Mouse (Mus musculus) kidney, embryonic 14.5 days (tissue): ENCODE results near the gene Gm11084. TPM values are rescaled to one million over a fixed set of nuclear protein-coding genes. Genes with fewer than 3 reads are reported as not detected.

Experiments used
- ATAC-seq: fragments of 200-750 bp; cut with Nextera tagmentation; 2 replicates; pipeline ENCODE4 v1.8.0; 2017; ENCODE audit warnings: moderate number of reproducible peaks, mild to moderate bottlenecking, moderate TSS enrichment, moderate library complexity; ENCODE audit not compliant: low FRiP score, low TSS enrichment
- H3K27ac ChIP-seq: fragments of 300-500 bp; sonication (generic); 2 replicates; pipeline ENCODE4 v1.5.1; 2014; ENCODE audit warnings: low read depth, mild to moderate bottlenecking, low read length, moderate library complexity, mixed read lengths
- H3K27me3 ChIP-seq: fragments of 300-500 bp; sonication (generic); 2 replicates; pipeline ENCODE4 v1.6.1; 2014; ENCODE audit warnings: mild to moderate bottlenecking, low read length; ENCODE audit not compliant: control insufficient read depth, insufficient read depth
- H3K36me3 ChIP-seq: fragments of 300-500 bp; sonication (generic); 2 replicates; pipeline ENCODE4 v1.6.1; 2014; ENCODE audit warnings: low read length, mixed read lengths; ENCODE audit not compliant: control insufficient read depth, insufficient read depth
- H3K4me1 ChIP-seq: fragments of 300-500 bp; sonication (generic); 2 replicates; pipeline ENCODE4 v1.6.1; 2014; ENCODE audit warnings: low read length, mixed read lengths; ENCODE audit not compliant: control insufficient read depth, insufficient read depth
- H3K4me2 ChIP-seq: fragments of 300-500 bp; sonication (generic); replicated peaks from 2 replicates; pipeline ENCODE4 v1.6.1; 2014; ENCODE audit warnings: low read depth, mild to moderate bottlenecking, low read length
- H3K4me3 ChIP-seq: fragments of 300-500 bp; sonication (generic); 2 replicates; pipeline ENCODE4 v1.5.1; 2014; ENCODE audit warnings: mild to moderate bottlenecking, low read length
- H3K9ac ChIP-seq: fragments of 300-500 bp; sonication (generic); 2 replicates; pipeline ENCODE4 v1.6.1; 2014; ENCODE audit warnings: low read depth, mild to moderate bottlenecking, low read length, moderate library complexity
- H3K9me3 ChIP-seq: fragments of 300-500 bp; sonication (generic); 2 replicates; pipeline ENCODE4 v1.6.1; 2016; ENCODE audit warnings: low read length; ENCODE audit not compliant: control insufficient read depth
- WGBS: fragments of 180-500 bp; shearing (Covaris S2); extraction: QIAGEN DNeasy Blood & Tissue Kit; methylation state at CpG from one replicate; pipeline ENCODE4 v1.1.7; 2014; 5-methylcytosine and 5-hydroxymethylcytosine counted together
- polyA plus RNA-seq: library from polyadenylated mRNA; unstranded; fragments of >200 nt; fragmentation: Nextera tagmentation; extraction: Ambion mirVana; gene quantifications from 2 replicates; pipeline ENCODE4 v1.2.1, GENCODE M21; 2014

The Gm11084 gene
- polyA plus RNA-seq, 1 experiment from 2014 or later, result not detected

- H3K4me2 ChIP-seq, result no peak overlapping the region
These were observed 10.5 kb downstream of the Gm11084 start for GRCm38 (mm10) chr2:72976036-72976435.

GRCm38 (mm10) chr2:72970831-72971230 lies 15.7 kb downstream of the Gm11084 start:
- Histone ChIP-seq H3K4me3 (no peak overlapping the region), H3K27me3 (no peaks in the 10 kb centered on the region), H3K4me2 (no peak overlapping the region), H3K27ac (no peak overlapping the region), H3K9ac (no peak overlapping the region), H3K36me3 (peaks cover 33% of the 10 kb centered on the region), H3K4me1 (peaks cover 9% of the 10 kb centered on the region), H3K9me3 (no peaks in the 10 kb centered on the region)
- 92% methylated on average over 6 of the region's 6 CpGs for WGBS
- ATAC-seq, result no peak

More at GRCm38 (mm10) chr2:72976036-72976435, 10.5 kb downstream of the Gm11084 start:
- H3K9ac ChIP-seq, result no peak overlapping the region
- H3K27me3 ChIP-seq, result no peaks in the 10 kb centered on the region
- no peak for ATAC-seq
- H3K27ac ChIP-seq, result no peak overlapping the region
- no peaks in the 10 kb centered on the region for H3K9me3 ChIP-seq
- peaks cover 10% of the 10 kb centered on the region for H3K36me3 ChIP-seq
- peaks cover 12% of the 10 kb centered on the region for H3K4me1 ChIP-seq
- no peak overlapping the region for H3K4me3 ChIP-seq

DNA sequence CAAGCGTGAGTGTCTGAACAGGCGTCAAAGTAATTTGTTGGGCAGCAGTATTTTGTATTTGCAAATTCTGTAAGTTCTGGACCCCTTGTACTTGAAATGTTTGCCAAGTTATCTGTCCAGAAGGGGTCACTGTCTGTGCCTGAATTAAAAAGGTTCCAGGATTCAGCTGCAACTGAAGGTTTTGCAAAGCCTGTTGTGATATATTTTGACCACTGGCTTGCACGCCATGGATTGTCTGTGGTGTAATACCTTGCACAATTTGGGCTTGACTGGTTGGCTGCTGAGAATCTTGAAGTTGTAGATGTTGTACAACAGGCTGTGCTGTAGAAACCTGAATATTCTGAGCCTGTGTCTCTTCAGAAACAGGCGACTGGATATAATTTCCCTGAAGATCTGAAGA lies 16.2 kb downstream of the Gm11084 start:
- Histone ChIP-seq H3K36me3 (peaks cover 33% of the 10 kb centered on the region), H3K4me2 (no peak overlapping the region), H3K9me3 (no peaks in the 10 kb centered on the region), H3K4me3 (no peak overlapping the region), H3K27ac (no peak overlapping the region), H3K4me1 (peaks cover 4% of the 10 kb centered on the region; the same call in 1 of the 2 replicates), H3K27me3 (no peaks in the 10 kb centered on the region), H3K9ac (no peak overlapping the region)
- 94% methylated on average over 4 of the region's 4 CpGs for WGBS
- ATAC-seq, result no peak

DNA sequence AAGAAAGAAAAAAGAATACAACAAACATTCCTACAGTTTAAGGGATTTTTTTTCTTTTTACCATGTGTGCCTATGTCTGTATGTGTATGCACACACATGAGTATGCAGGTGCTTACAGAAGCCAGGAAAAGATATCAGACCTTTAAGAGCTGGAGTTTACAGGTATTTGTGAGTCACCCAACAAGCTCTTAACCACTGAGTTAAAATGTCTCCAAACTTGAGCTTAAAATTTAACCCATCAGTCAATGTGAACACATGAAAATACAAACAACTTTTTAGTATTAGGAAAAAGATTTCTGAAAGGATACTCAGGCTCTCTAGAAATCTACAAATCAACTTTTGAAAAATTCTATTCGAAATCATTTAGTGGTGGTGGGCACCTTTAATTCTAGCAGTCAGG lies 18.0 kb downstream of the Gm11084 start:
- 97% methylated on average over 1 of the region's 1 CpGs for WGBS
- no peak overlapping the region for H3K9ac ChIP-seq
- no peak overlapping the region for H3K4me3 ChIP-seq
- H3K4me1 ChIP-seq, result no peaks in the 10 kb centered on the region
- H3K9me3 ChIP-seq, result no peaks in the 10 kb centered on the region
- ATAC-seq, result no peak
- H3K27me3 ChIP-seq, result no peaks in the 10 kb centered on the region
- H3K36me3 ChIP-seq, result peaks cover 35% of the 10 kb centered on the region
- no peak overlapping the region for H3K27ac ChIP-seq
- no peak overlapping the region for H3K4me2 ChIP-seq

DNA sequence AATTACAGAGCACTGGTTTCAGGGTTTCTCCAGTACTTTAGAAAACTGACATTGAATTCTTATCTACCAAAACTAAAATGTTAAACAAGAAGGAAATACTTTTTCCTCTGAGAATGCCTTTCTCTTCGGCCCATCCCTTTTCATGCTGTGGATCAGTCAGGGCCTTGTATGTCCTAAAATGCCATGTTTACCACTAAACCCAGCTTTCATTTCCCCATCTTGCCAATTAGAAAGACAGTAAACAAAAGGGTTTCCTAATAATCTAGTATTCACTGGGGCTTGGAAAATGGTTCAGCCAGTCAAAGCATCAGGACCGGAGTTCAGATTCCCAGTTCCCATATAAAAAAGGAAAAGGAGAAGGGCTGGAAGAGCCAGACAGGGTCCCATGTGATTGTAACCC lies 21.1 kb downstream of the Gm11084 start:
- no peak for ATAC-seq
- Histone ChIP-seq H3K36me3 (peaks cover 26% of the 10 kb centered on the region), H3K9me3 (no peaks in the 10 kb centered on the region), H3K9ac (no peak overlapping the region), H3K4me2 (no peak overlapping the region), H3K27me3 (no peaks in the 10 kb centered on the region), H3K4me3 (no peak overlapping the region), H3K4me1 (no peaks in the 10 kb centered on the region), H3K27ac (no peak overlapping the region)
- WGBS, result 96% methylated on average over 2 of the region's 2 CpGs

DNA sequence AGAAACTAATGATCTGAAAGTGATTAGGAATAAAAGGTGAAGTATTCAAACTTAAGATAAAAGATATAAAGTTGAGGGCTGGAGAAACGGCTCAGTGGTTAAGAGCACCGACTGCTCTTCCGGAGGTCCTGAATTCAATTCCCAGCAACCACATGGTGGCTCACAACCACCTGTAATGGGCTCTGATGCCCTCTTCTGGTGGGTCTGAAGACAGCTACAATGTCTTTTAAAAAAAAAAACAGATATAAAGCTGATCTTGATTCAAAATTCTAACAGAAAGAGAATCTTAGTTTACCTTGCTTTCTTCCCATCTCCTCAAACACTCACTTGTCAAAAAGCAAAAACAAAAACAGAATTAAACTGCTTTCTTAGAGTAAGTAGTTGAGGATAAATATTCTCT lies 30.1 kb downstream of the Gm11084 start:
- no peak for ATAC-seq
- WGBS, result 98% methylated on average over 3 of the region's 3 CpGs
- no peaks in the 10 kb centered on the region for H3K27me3 ChIP-seq
- no peaks in the 10 kb centered on the region for H3K4me1 ChIP-seq
- H3K4me2 ChIP-seq, result no peak overlapping the region
- no peak overlapping the region for H3K27ac ChIP-seq
- peaks cover 15% of the 10 kb centered on the region; the same call in 1 of the 2 replicates for H3K36me3 ChIP-seq
- no peak overlapping the region for H3K4me3 ChIP-seq
- H3K9me3 ChIP-seq, result no peaks in the 10 kb centered on the region
- H3K9ac ChIP-seq, result no peak overlapping the region

GRCm38 (mm10) chr2:72952979-72953378 lies 33.5 kb downstream of the Gm11084 start:
- Histone ChIP-seq H3K4me3 (no peak overlapping the region), H3K4me1 (no peaks in the 10 kb centered on the region), H3K9ac (no peak overlapping the region), H3K4me2 (no peak overlapping the region), H3K9me3 (no peaks in the 10 kb centered on the region), H3K36me3 (peaks cover 9% of the 10 kb centered on the region; the same call in 1 of the 2 replicates), H3K27me3 (no peaks in the 10 kb centered on the region), H3K27ac (no peak overlapping the region)
- 94% methylated on average over 3 of the region's 3 CpGs for WGBS
- ATAC-seq, result no peak

GRCm38 (mm10) chr2:72935937-72936336 lies 50.6 kb downstream of the Gm11084 start:
- Histone ChIP-seq H3K27me3 (no peaks in the 10 kb centered on the region), H3K4me2 (no peak overlapping the region), H3K9ac (no peak overlapping the region), H3K4me3 (no peak overlapping the region), H3K9me3 (no peaks in the 10 kb centered on the region), H3K4me1 (no peaks in the 10 kb centered on the region), H3K27ac (no peak overlapping the region), H3K36me3 (peaks cover 35% of the 10 kb centered on the region)
- ATAC-seq, result no peak
- 11% methylated on average over 1 of the region's 1 CpGs for WGBS

GRCm38 (mm10) chr2:72932186-72932585 lies 54.3 kb downstream of the Gm11084 start:
- no peaks in the 10 kb centered on the region for H3K27me3 ChIP-seq
- no peaks in the 10 kb centered on the region for H3K9me3 ChIP-seq
- no peaks in the 10 kb centered on the region for H3K4me1 ChIP-seq
- H3K9ac ChIP-seq, result no peak overlapping the region
- ATAC-seq, result no peak
- H3K36me3 ChIP-seq, result peaks cover 11% of the 10 kb centered on the region; the same call in 1 of the 2 replicates
- no peak overlapping the region for H3K27ac ChIP-seq
- H3K4me2 ChIP-seq, result no peak overlapping the region
- H3K4me3 ChIP-seq, result no peak overlapping the region
